Mouse (Mus musculus): ENCODE results near the gene Plekhg2.

DNA sequence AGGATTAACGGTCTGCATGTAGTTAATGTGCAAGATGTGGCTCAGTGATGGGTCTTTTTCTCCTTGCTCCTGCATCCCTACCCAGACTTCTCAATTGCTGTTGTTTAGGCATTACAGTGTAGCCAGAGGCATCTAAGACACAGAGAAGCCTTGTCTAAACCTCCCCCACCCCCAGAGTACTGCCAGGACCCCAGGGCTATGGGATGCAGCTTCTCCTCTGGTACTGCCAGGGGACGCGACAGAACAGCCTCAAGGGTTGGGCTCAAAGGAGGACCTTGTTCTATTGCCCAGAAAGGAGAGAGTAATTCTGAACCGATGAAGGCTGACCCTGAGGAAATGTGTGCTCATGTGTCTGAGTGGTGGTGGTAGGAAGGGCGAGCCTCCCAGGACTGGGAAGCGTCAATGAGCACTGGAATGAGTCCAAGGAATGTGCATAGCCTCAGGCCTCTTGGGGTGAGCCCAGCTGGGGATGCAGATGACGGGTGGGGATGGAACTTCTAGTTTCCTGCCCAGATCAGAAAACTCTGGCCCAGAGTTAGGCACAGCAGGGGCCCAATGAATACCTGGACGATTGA lies 45.8 kb upstream of the Plekhg2 start:
- no peak for TF ChIP-seq CTCF (IDR thresholded peaks at IDR 0.05)
- TF ChIP-seq EP300 (IDR thresholded peaks at IDR 0.05) = no peak
